Mouse (Mus musculus) intestine, embryonic 14.5 days (tissue): ENCODE data around the gene Sptbn4. TPM values are rescaled to one million over a fixed set of nuclear protein-coding genes. Genes with fewer than 3 reads are reported as not detected.

Experiments
- ATAC-seq: fragments of 200-750 bp; cut with Nextera tagmentation; replicated peaks from 2 replicates; pipeline ENCODE4 v1.8.0; 2017; ENCODE audit warnings: low read depth, moderate number of reproducible peaks, moderate TSS enrichment, moderate library complexity; ENCODE audit not compliant: low FRiP score, low TSS enrichment
- DNase-seq: peaks from one replicate; pipeline ENCODE4 v3.0.0-alpha.2; 2018; ENCODE audit warnings: low spot score
- H3K27ac ChIP-seq: fragments of 300-500 bp; sonication (generic); 2 replicates; pipeline ENCODE4 v1.5.1; 2014; ENCODE audit warnings: low read depth, mild to moderate bottlenecking, control low read depth
- H3K27me3 ChIP-seq: fragments of 300-500 bp; sonication (generic); replicated peaks from 2 replicates; pipeline ENCODE4 v1.6.1; 2014; ENCODE audit warnings: low read length, control low read depth; ENCODE audit not compliant: control insufficient read depth, insufficient read depth
- H3K36me3 ChIP-seq: fragments of 300-500 bp; sonication (generic); 2 replicates; pipeline ENCODE4 v1.6.1; 2014; ENCODE audit warnings: low read length, control low read depth; ENCODE audit not compliant: control insufficient read depth, insufficient read depth
- H3K4me1 ChIP-seq: fragments of 300-500 bp; sonication (generic); replicated peaks from 2 replicates; pipeline ENCODE4 v1.6.1; 2014; ENCODE audit warnings: low read length, control low read depth, mixed read lengths; ENCODE audit not compliant: control insufficient read depth, insufficient read depth
- H3K4me2 ChIP-seq: fragments of 300-500 bp; sonication (generic); 2 replicates; pipeline ENCODE4 v1.6.1; 2014; ENCODE audit warnings: low read length
- H3K4me3 ChIP-seq: fragments of 300-500 bp; sonication (generic); 2 replicates; pipeline ENCODE4 v1.5.1; 2014; ENCODE audit warnings: low read depth, low read length, control low read depth, mixed read lengths
- H3K9ac ChIP-seq: fragments of 300-500 bp; sonication (generic); 2 replicates; pipeline ENCODE4 v1.6.1; 2014; ENCODE audit warnings: mild to moderate bottlenecking, low read length
- H3K9me3 ChIP-seq: fragments of 300-500 bp; sonication (generic); 2 replicates; pipeline ENCODE4 v1.6.1; 2016; ENCODE audit warnings: low read length, control low read depth; ENCODE audit not compliant: control insufficient read depth
- WGBS: fragments of 180-500 bp; shearing (Covaris S2); extraction: QIAGEN DNeasy Blood & Tissue Kit; methylation state at CpG from one replicate; pipeline ENCODE4 v1.1.7; 2014; 5-methylcytosine and 5-hydroxymethylcytosine counted together
- polyA plus RNA-seq: library from polyadenylated mRNA; unstranded; fragments of >200 nt; fragmentation: Nextera tagmentation; extraction: Ambion mirVana; gene quantifications from 2 replicates; pipeline ENCODE4 v1.2.1, GENCODE M21; 2014

The Sptbn4 gene
- polyA plus RNA-seq, 1 experiment from 2014 or later: 0.34 TPM

- Histone ChIP-seq H3K9me3 (no peaks in the 10 kb centered on the region), H3K4me3 (no peak overlapping the region), H3K27me3 (peaks cover 100% of the 10 kb centered on the region), H3K36me3 (no peaks in the 10 kb centered on the region), H3K4me2 (no peak overlapping the region), H3K27ac (no peak overlapping the region), H3K4me1 (peaks cover 4% of the 10 kb centered on the region; the same call in 1 of the 2 replicates), H3K9ac (no peak overlapping the region)
- WGBS: 84% methylated on average over 19 of the region's 19 CpGs
- no peak for DNase-seq
- ATAC-seq: no peak
These were observed 78.4 kb downstream of the Sptbn4 start for GRCm38 (mm10) chr7:27369111-27369510.

- no peak overlapping the region for H3K9ac ChIP-seq
- 0 out of 2 replicates have a peak overlapping the region, but pooled peaks have one; percentile 8 for H3K4me3 ChIP-seq
- ATAC-seq (peak; percentile 34; the same call in 1 of the 2 replicates), DNase-seq (no peak)
- peak overlapping the region; percentile 33 for H3K4me2 ChIP-seq
- peaks cover 4% of the 10 kb centered on the region; the same call in 1 of the 2 replicates for H3K4me1 ChIP-seq
- no peaks in the 10 kb centered on the region for H3K9me3 ChIP-seq
- no peaks in the 10 kb centered on the region for H3K36me3 ChIP-seq
- no peak overlapping the region for H3K27ac ChIP-seq
- peaks cover 100% of the 10 kb centered on the region for H3K27me3 ChIP-seq
- WGBS: 15% methylated on average over 11 of the region's 11 CpGs
These were observed 79.5 kb downstream of the Sptbn4 start for GRCm38 (mm10) chr7:27367976-27368375.

GRCm38 (mm10) chr7:27366082-27366844 lies 81.2 kb downstream of the Sptbn4 start:
- 40% methylated on average over 21 of the region's 21 CpGs for WGBS
- no peak overlapping the region for H3K9ac ChIP-seq
- no peak overlapping the region for H3K4me2 ChIP-seq
- H3K9me3 ChIP-seq: no peaks in the 10 kb centered on the region
- peaks cover 4% of the 10 kb centered on the region; the same call in 1 of the 2 replicates for H3K4me1 ChIP-seq
- no peak overlapping the region for H3K4me3 ChIP-seq
- H3K27ac ChIP-seq: no peak overlapping the region
- H3K27me3 ChIP-seq: peaks cover 82% of the 10 kb centered on the region
- H3K36me3 ChIP-seq: no peaks in the 10 kb centered on the region
- DNase-seq (no peak), ATAC-seq (no peak)

- peak overlapping the region; percentile 17 for H3K4me3 ChIP-seq
- H3K27ac ChIP-seq: no peak overlapping the region
- peaks cover 4% of the 10 kb centered on the region; the same call in 1 of the 2 replicates for H3K4me1 ChIP-seq
- no peak for DNase-seq
- WGBS: 7% methylated on average over 29 of the region's 29 CpGs
- no peak overlapping the region for H3K4me2 ChIP-seq
- no peak overlapping the region for H3K9ac ChIP-seq
- H3K36me3 ChIP-seq: no peaks in the 10 kb centered on the region
- no peaks in the 10 kb centered on the region for H3K9me3 ChIP-seq
- peaks cover 64% of the 10 kb centered on the region for H3K27me3 ChIP-seq
- no peak for ATAC-seq
These were observed 83.1 kb downstream of the Sptbn4 start for GRCm38 (mm10) chr7:27364379-27364778.

GRCm38 (mm10) chr7:27361283-27361946 lies 86.1 kb downstream of the Sptbn4 start:
- Histone ChIP-seq H3K4me2 (peak overlapping the region; percentile 76), H3K27me3 (peaks cover 34% of the 10 kb centered on the region), H3K9me3 (no peaks in the 10 kb centered on the region), H3K36me3 (no peaks in the 10 kb centered on the region), H3K27ac (no peak overlapping the region), H3K4me1 (peaks cover 10% of the 10 kb centered on the region), H3K4me3 (peak overlapping the region; percentile 45), H3K9ac (peak overlapping the region; percentile 44)
- WGBS: under 1% methylated on average over 52 of the region's 52 CpGs
- ATAC-seq (peak; percentile 94), DNase-seq (peak; percentile 97)

DNA sequence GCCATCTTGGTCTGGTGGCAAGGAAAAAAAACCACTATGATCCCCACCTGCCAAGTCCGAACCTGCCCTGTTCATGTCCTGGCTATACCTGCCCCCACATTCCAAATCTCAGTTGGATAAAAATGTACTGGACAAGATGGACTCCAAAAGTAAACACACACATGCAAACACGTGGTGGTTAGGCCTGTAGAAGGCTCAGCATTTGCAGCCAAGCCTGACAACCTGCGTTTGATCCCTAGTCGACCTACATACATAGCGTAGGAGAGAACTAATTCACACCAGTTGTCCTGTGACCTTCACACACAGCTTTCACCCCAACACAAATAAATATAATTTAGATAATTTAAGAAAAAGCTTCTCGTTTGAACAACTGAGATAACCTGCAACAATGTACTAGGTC lies 86.7 kb downstream of the Sptbn4 start:
- Histone ChIP-seq H3K36me3 (no peaks in the 10 kb centered on the region), H3K9me3 (no peaks in the 10 kb centered on the region), H3K9ac (no peak overlapping the region), H3K27ac (no peak overlapping the region), H3K4me2 (peak overlapping the region; percentile 76), H3K4me3 (no peak overlapping the region), H3K27me3 (peaks cover 27% of the 10 kb centered on the region), H3K4me1 (peaks cover 12% of the 10 kb centered on the region)
- WGBS: 58% methylated on average over 6 of the region's 6 CpGs
- no peak for DNase-seq
- no peak for ATAC-seq

GRCm38 (mm10) chr7:27359706-27360358 lies 87.7 kb downstream of the Sptbn4 start:
- Histone ChIP-seq H3K9ac (no peak overlapping the region), H3K27ac (no peak overlapping the region), H3K4me1 (peaks cover 13% of the 10 kb centered on the region), H3K27me3 (peaks cover 18% of the 10 kb centered on the region), H3K4me3 (no peak overlapping the region), H3K9me3 (no peaks in the 10 kb centered on the region), H3K4me2 (no peak overlapping the region), H3K36me3 (no peaks in the 10 kb centered on the region)
- 93% methylated on average over 9 of the region's 9 CpGs for WGBS
- no peak for ATAC-seq
- no peak for DNase-seq

DNA sequence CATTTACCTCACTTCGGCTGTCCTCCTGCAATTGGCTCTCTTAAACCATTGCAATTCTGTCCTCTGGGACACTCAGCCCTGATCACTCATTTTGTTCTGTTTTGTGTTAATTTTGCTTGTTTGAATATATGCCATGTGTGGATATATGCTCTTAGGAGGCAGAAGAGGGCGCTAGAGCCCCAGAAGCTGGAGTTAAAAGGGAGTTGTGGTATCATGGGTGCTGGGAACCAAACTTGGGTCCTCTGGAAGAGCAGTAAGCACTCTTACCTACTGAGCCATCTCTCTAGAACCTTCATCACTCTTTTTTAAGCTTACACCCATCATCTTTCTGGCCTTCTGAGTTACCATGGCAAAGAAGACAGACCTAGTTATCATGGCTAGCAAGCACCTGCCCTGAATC lies 88.3 kb downstream of the Sptbn4 start:
- no peak overlapping the region for H3K9ac ChIP-seq

More for the DNA sequence above, 88.3 kb downstream of the Sptbn4 start:
- Histone ChIP-seq H3K27me3 (peaks cover 11% of the 10 kb centered on the region), H3K27ac (no peak overlapping the region), H3K4me2 (no peak overlapping the region), H3K4me3 (no peak overlapping the region), H3K4me1 (peaks cover 19% of the 10 kb centered on the region), H3K36me3 (no peaks in the 10 kb centered on the region), H3K9me3 (no peaks in the 10 kb centered on the region)
- DNase-seq: no peak
- 72% methylated on average over 2 of the region's 2 CpGs for WGBS
- ATAC-seq: no peak
